Mouse (Mus musculus): Measurements from ENCODE around the gene Ap3b2.

- TF ChIP-seq CTCF (IDR thresholded peaks at IDR 0.05), result no peak
- TF ChIP-seq POLR2A (IDR thresholded peaks at IDR 0.05; ENCODE audit: insufficient read depth, low read depth, low read length), result no peak
- no peak for TF ChIP-seq EP300 (IDR thresholded peaks at IDR 0.05; ENCODE audit: insufficient read depth, low read depth, low read length)
Measured at GRCm38 (mm10) chr7:81464116-81464515, 29.6 kb downstream of the Ap3b2 start.

Measured in heart, adult 2 months (tissue).